In genomic region chr4:43052627-43053026, GRCm38 (mm10) we compare ENCODE assay signal across 8 mouse cellular contexts. TPM values are rescaled to one million over a fixed set of nuclear protein-coding genes. Genes with fewer than 3 reads are reported as not detected.
A peak's percentile ranks its signal among the peaks of the same experiment; 100 is the strongest.
DNase-seq lines count a peak whose midpoint lies in the region; ATAC-seq and TF ChIP-seq lines count a peak whose summit lies in the region.
"Had no signal": no experiment of that assay in that cellular context is flagged by ENCODE, and none has a peak within 500 bp of the region (broad histone marks: within the 10 kb centered on the region; RNA-seq: fewer than 3 reads in every experiment).

No protein-coding gene starts in this region.

- no peak overlapping the region for H3K9ac ChIP-seq in limb, embryonic 12.5 days (replicated peaks)
- no peak overlapping the region for H3K9ac ChIP-seq in kidney, postnatal 0 days (ENCODE audit: low read depth, low read length)

- WGBS in limb, embryonic 12.5 days = 14% methylated on average over 4 of the region's 4 CpGs
- WGBS in limb, embryonic 10.5 days = 16% methylated on average over 4 of the region's 4 CpGs
- WGBS in kidney, postnatal 0 days = 11% methylated on average over 4 of the region's 4 CpGs

- H3K4me1 ChIP-seq in limb, embryonic 12.5 days (replicated peaks) = no peaks in the 10 kb centered on the region
- H3K4me1 ChIP-seq in limb, embryonic 10.5 days = no peaks in the 10 kb centered on the region
- H3K4me1 ChIP-seq in kidney, postnatal 0 days (replicated peaks; ENCODE audit: insufficient read depth, low read length) = no peaks in the 10 kb centered on the region

- no peak overlapping the region for H3K4me3 ChIP-seq in limb, embryonic 12.5 days (replicated peaks)
- no peak overlapping the region for H3K4me3 ChIP-seq in limb, embryonic 10.5 days
- no peak overlapping the region for H3K4me3 ChIP-seq in kidney, postnatal 0 days (replicated peaks; ENCODE audit: low read depth, low read length)
- H3K4me3 ChIP-seq: megakaryocyte, embryonic 14.5 days had no signal

- DNase-seq in limb, embryonic 10.5 days (ENCODE audit: low spot score) = no peak
- peak; percentile 30 for DNase-seq in T-cell, adult 2 months (ENCODE audit: low spot score)
- peak; percentile 79 for DNase-seq in embryo, embryonic 10 days (ENCODE audit: low spot score)
- peak; percentile 83 for DNase-seq in kidney, postnatal 0 days (ENCODE audit: low spot score)
- no peak for DNase-seq in frontal cortex, postnatal 14 days (ENCODE audit: low spot score in 2 of 2)

- H3K9me3 ChIP-seq in limb, embryonic 12.5 days = no peaks in the 10 kb centered on the region
- H3K9me3 ChIP-seq in limb, embryonic 10.5 days (replicated peaks) = no peaks in the 10 kb centered on the region
- no peaks in the 10 kb centered on the region for H3K9me3 ChIP-seq in kidney, postnatal 0 days (replicated peaks; ENCODE audit: low read length)
- H3K9me3 ChIP-seq: megakaryocyte, embryonic 14.5 days had no signal

- peak; percentile 73 for TF ChIP-seq CTCF in kidney, postnatal 0 days (IDR thresholded peaks at IDR 0.05; ENCODE audit: low read depth)

- H3K36me3 ChIP-seq in limb, embryonic 12.5 days = no peaks in the 10 kb centered on the region
- no peaks in the 10 kb centered on the region for H3K36me3 ChIP-seq in limb, embryonic 10.5 days
- no peaks in the 10 kb centered on the region for H3K36me3 ChIP-seq in kidney, postnatal 0 days (ENCODE audit: insufficient read depth, low read length)

- H3K4me2 ChIP-seq in limb, embryonic 12.5 days = no peak overlapping the region
- H3K4me2 ChIP-seq in kidney, postnatal 0 days (ENCODE audit: low read length) = no peak overlapping the region

- 0 out of 2 replicates have a peak, but pooled peaks cover 3% of the 10 kb centered on the region for H3K27me3 ChIP-seq in limb, embryonic 12.5 days
- 0 out of 2 replicates have a peak, but pooled peaks cover 1% of the 10 kb centered on the region for H3K27me3 ChIP-seq in limb, embryonic 10.5 days (ENCODE audit: low read depth, poor library complexity, severe bottlenecking)
- no peaks in the 10 kb centered on the region for H3K27me3 ChIP-seq in kidney, postnatal 0 days (ENCODE audit: insufficient read depth, low read length)

- ATAC-seq in limb, embryonic 12.5 days (ENCODE audit: insufficient number of reproducible peaks, insufficient read depth, low FRiP score, low TSS enrichment, low read depth) = 0 out of 2 replicates have a peak, but pooled peaks have one; percentile 47
- no peak for ATAC-seq in kidney, postnatal 0 days (replicated peaks; ENCODE audit: low FRiP score, low read depth)
- ATAC-seq in neutrophil, adult 5-6 weeks (ENCODE audit: extremely low read depth, insufficient number of reproducible peaks, low FRiP score, poor library complexity, severe bottlenecking) = peak; percentile 76; the same call in 1 of the 2 replicates

- no peak overlapping the region for H3K27ac ChIP-seq in limb, embryonic 12.5 days
- H3K27ac ChIP-seq in limb, embryonic 10.5 days = no peak overlapping the region
- no peak overlapping the region for H3K27ac ChIP-seq in kidney, postnatal 0 days

RNA-seq across cellular contexts. Expression of gene Unc13b, which starts 6.1 kb away (rescaled TPM):
- 3.5 and 4.0 TPM in 2 replicates for polyA plus RNA-seq in limb, embryonic 12.5 days (2016; fragmentation: Nextera tagmentation; extraction: Ambion mirVana)
- polyA plus RNA-seq in limb, embryonic 10.5 days (2016; fragmentation: Nextera tagmentation; extraction: Ambion mirVana) = 0.92 and 2.1 TPM in 2 replicates
- polyA plus RNA-seq in kidney, postnatal 0 days (2015; fragmentation: Nextera tagmentation; extraction: Ambion mirVana) = 3.3 and 3.8 TPM in 2 replicates
- total RNA-seq in neutrophil, adult 5-6 weeks (2017) = 0.74 and 0.93 TPM in 2 replicates

RNA-seq across cellular contexts. Expression of gene Fam214b, which starts 6.6 kb away (rescaled TPM):
- 12.1 and 13.4 TPM in 2 replicates for polyA plus RNA-seq in limb, embryonic 12.5 days (2016; fragmentation: Nextera tagmentation; extraction: Ambion mirVana)
- polyA plus RNA-seq in limb, embryonic 10.5 days (2016; fragmentation: Nextera tagmentation; extraction: Ambion mirVana) = 6.6 and 8.5 TPM in 2 replicates
- 8.1 and 8.9 TPM in 2 replicates for polyA plus RNA-seq in kidney, postnatal 0 days (2015; fragmentation: Nextera tagmentation; extraction: Ambion mirVana)
- total RNA-seq in neutrophil, adult 5-6 weeks (2017) = 14.8 and 18.5 TPM in 2 replicates

RNA-seq across cellular contexts. Expression of gene Stoml2, which starts 21.1 kb away (rescaled TPM):
- polyA plus RNA-seq in limb, embryonic 12.5 days (2016; fragmentation: Nextera tagmentation; extraction: Ambion mirVana) = 344 and 353 TPM in 2 replicates
- polyA plus RNA-seq in limb, embryonic 10.5 days (2016; fragmentation: Nextera tagmentation; extraction: Ambion mirVana) = 484 and 538 TPM in 2 replicates
- polyA plus RNA-seq in kidney, postnatal 0 days (2015; fragmentation: Nextera tagmentation; extraction: Ambion mirVana) = 253 and 273 TPM in 2 replicates
- 49.5 and 56.1 TPM in 2 replicates for total RNA-seq in neutrophil, adult 5-6 weeks (2017)

RNA-seq across cellular contexts. Expression of gene Pigo, which starts 27.0 kb away (rescaled TPM):
- polyA plus RNA-seq in limb, embryonic 12.5 days (2016; fragmentation: Nextera tagmentation; extraction: Ambion mirVana) = 27.0 and 30.3 TPM in 2 replicates
- 21.7 and 27.5 TPM in 2 replicates for polyA plus RNA-seq in limb, embryonic 10.5 days (2016; fragmentation: Nextera tagmentation; extraction: Ambion mirVana)
- 19.2 and 21.3 TPM in 2 replicates for polyA plus RNA-seq in kidney, postnatal 0 days (2015; fragmentation: Nextera tagmentation; extraction: Ambion mirVana)
- 10.7 and 15.6 TPM in 2 replicates for total RNA-seq in neutrophil, adult 5-6 weeks (2017)

RNA-seq across cellular contexts. Expression of gene Fancg, which starts 42.3 kb away (rescaled TPM):
- 18.4 and 20.6 TPM in 2 replicates for polyA plus RNA-seq in limb, embryonic 12.5 days (2016; fragmentation: Nextera tagmentation; extraction: Ambion mirVana)
- 25.5 and 26.8 TPM in 2 replicates for polyA plus RNA-seq in limb, embryonic 10.5 days (2016; fragmentation: Nextera tagmentation; extraction: Ambion mirVana)
- 7.2 and 9.2 TPM in 2 replicates for polyA plus RNA-seq in kidney, postnatal 0 days (2015; fragmentation: Nextera tagmentation; extraction: Ambion mirVana)
- 13.9 and 27.7 TPM in 2 replicates for total RNA-seq in neutrophil, adult 5-6 weeks (2017)

Comparison
In these comparisons a context has a peak if more than half of its experiments do, and no peak if none do; other contexts are left out.
1. DNase-seq: peak in T-cell, adult 2 months (single experiment), embryo, embryonic 10 days (single experiment) and kidney, postnatal 0 days (single experiment); none in limb, embryonic 10.5 days (single experiment) and frontal cortex, postnatal 14 days (0 of 2).